Mouse (Mus musculus): ENCODE measurements around the gene Tpk1. TPM values are rescaled to one million over a fixed set of nuclear protein-coding genes. Genes with fewer than 3 reads are reported as not detected.

Gene Tpk1
- total and polyA plus RNA-seq, 2 experiments = 6.2 to 16.7 TPM

- Histone ChIP-seq H3K36me3 (ENCODE audit: control insufficient read depth, insufficient read depth, low read length) (no peaks in the 10 kb centered on the region), H3K27me3 (ENCODE audit: control insufficient read depth, insufficient read depth, low read length) (no peaks in the 10 kb centered on the region), H3K4me3 (ENCODE audit: insufficient read depth, low read depth, low read length) (no peak overlapping the region), H3K27ac (replicated peaks; ENCODE audit: insufficient read depth, low read depth, low read length) (no peak overlapping the region), H3K79me2 (ENCODE audit: control insufficient read depth, insufficient read depth, low read length) (no peaks in the 10 kb centered on the region), H3K4me1 (ENCODE audit: control insufficient read depth, insufficient read depth, low read length) (no peaks in the 10 kb centered on the region; the same call in 1 of the 2 replicates), H3K9ac (ENCODE audit: low read depth, low read length) (no peak overlapping the region)
- no peak for DNase-seq (ENCODE audit: extremely low read depth, low read depth, low spot score)
- no peak for TF ChIP-seq POLR2A (IDR thresholded peaks at IDR 0.05; ENCODE audit: extremely low read depth, insufficient read depth, low read length)
- TF ChIP-seq CTCF (IDR thresholded peaks at IDR 0.05; ENCODE audit: low read depth, low read length) = no peak
- WGBS = 89% methylated on average over 2 of the region's 2 CpGs
Observed at GRCm38 (mm10) chr6:43678689-43679212, 12.7 kb upstream of the Tpk1 start.

GRCm38 (mm10) chr6:43677566-43677965, 11.5 kb upstream of the Tpk1 start:
- no peak for DNase-seq (ENCODE audit: extremely low read depth, low read depth, low spot score)
- Histone ChIP-seq H3K4me1 (ENCODE audit: control insufficient read depth, insufficient read depth, low read length) (no peaks in the 10 kb centered on the region; the same call in 1 of the 2 replicates), H3K9ac (ENCODE audit: low read depth, low read length) (no peak overlapping the region), H3K79me2 (ENCODE audit: control insufficient read depth, insufficient read depth, low read length) (no peaks in the 10 kb centered on the region), H3K36me3 (ENCODE audit: control insufficient read depth, insufficient read depth, low read length) (no peaks in the 10 kb centered on the region), H3K27me3 (ENCODE audit: control insufficient read depth, insufficient read depth, low read length) (no peaks in the 10 kb centered on the region), H3K4me3 (ENCODE audit: insufficient read depth, low read depth, low read length) (no peak overlapping the region), H3K27ac (replicated peaks; ENCODE audit: insufficient read depth, low read depth, low read length) (no peak overlapping the region)
- TF ChIP-seq CTCF (IDR thresholded peaks at IDR 0.05; ENCODE audit: low read depth, low read length) (no peak), POLR2A (IDR thresholded peaks at IDR 0.05; ENCODE audit: extremely low read depth, insufficient read depth, low read length) (no peak)
- 95% methylated on average over 3 of the region's 3 CpGs for WGBS

- no peak for TF ChIP-seq POLR2A (IDR thresholded peaks at IDR 0.05; ENCODE audit: extremely low read depth, insufficient read depth, low read length)
- no peak for TF ChIP-seq CTCF (IDR thresholded peaks at IDR 0.05; ENCODE audit: low read depth, low read length)
Observed at GRCm38 (mm10) chr6:43676139-43676538, 10.1 kb upstream of the Tpk1 start.

GRCm38 (mm10) chr6:43674986-43675760, 9.1 kb upstream of the Tpk1 start:
- no peak overlapping the region for H3K9ac ChIP-seq (ENCODE audit: low read depth, low read length)
- H3K4me3 ChIP-seq (ENCODE audit: insufficient read depth, low read depth, low read length) = no peak overlapping the region
- H3K27me3 ChIP-seq (ENCODE audit: control insufficient read depth, insufficient read depth, low read length) = no peaks in the 10 kb centered on the region
- 62% methylated on average over 3 of the region's 3 CpGs for WGBS
- peak; percentile 15 for DNase-seq (ENCODE audit: extremely low read depth, low read depth, low spot score)
- H3K36me3 ChIP-seq (ENCODE audit: control insufficient read depth, insufficient read depth, low read length) = no peaks in the 10 kb centered on the region
- TF ChIP-seq POLR2A (IDR thresholded peaks at IDR 0.05; ENCODE audit: extremely low read depth, insufficient read depth, low read length) (no peak), CTCF (IDR thresholded peaks at IDR 0.05; ENCODE audit: low read depth, low read length) (no peak)
- H3K27ac ChIP-seq (replicated peaks; ENCODE audit: insufficient read depth, low read depth, low read length) = no peak overlapping the region
- no peaks in the 10 kb centered on the region for H3K4me1 ChIP-seq (ENCODE audit: control insufficient read depth, insufficient read depth, low read length)
- no peaks in the 10 kb centered on the region for H3K79me2 ChIP-seq (ENCODE audit: control insufficient read depth, insufficient read depth, low read length)

More at GRCm38 (mm10) chr6:43676139-43676538, 10.1 kb upstream of the Tpk1 start:
- no peaks in the 10 kb centered on the region for H3K36me3 ChIP-seq (ENCODE audit: control insufficient read depth, insufficient read depth, low read length)
- DNase-seq (ENCODE audit: extremely low read depth, low read depth, low spot score) = no peak
- H3K27ac ChIP-seq (replicated peaks; ENCODE audit: insufficient read depth, low read depth, low read length) = no peak overlapping the region
- H3K9ac ChIP-seq (ENCODE audit: low read depth, low read length) = no peak overlapping the region
- no peaks in the 10 kb centered on the region for H3K27me3 ChIP-seq (ENCODE audit: control insufficient read depth, insufficient read depth, low read length)
- 69% methylated on average over 3 of the region's 3 CpGs for whole genome bisulfite sequencing
- H3K79me2 ChIP-seq (ENCODE audit: control insufficient read depth, insufficient read depth, low read length) = no peaks in the 10 kb centered on the region
- no peak overlapping the region for H3K4me3 ChIP-seq (ENCODE audit: insufficient read depth, low read depth, low read length)
- H3K4me1 ChIP-seq (ENCODE audit: control insufficient read depth, insufficient read depth, low read length) = no peaks in the 10 kb centered on the region

- no peak overlapping the region for H3K9ac ChIP-seq (ENCODE audit: low read depth, low read length)
- no peaks in the 10 kb centered on the region for H3K79me2 ChIP-seq (ENCODE audit: control insufficient read depth, insufficient read depth, low read length)
- TF ChIP-seq CTCF (IDR thresholded peaks at IDR 0.05; ENCODE audit: low read depth, low read length) (no peak), POLR2A (IDR thresholded peaks at IDR 0.05; ENCODE audit: extremely low read depth, insufficient read depth, low read length) (no peak)
- H3K36me3 ChIP-seq (ENCODE audit: control insufficient read depth, insufficient read depth, low read length) = no peaks in the 10 kb centered on the region
- no peak for DNase-seq (ENCODE audit: extremely low read depth, low read depth, low spot score)
- no peaks in the 10 kb centered on the region for H3K27me3 ChIP-seq (ENCODE audit: control insufficient read depth, insufficient read depth, low read length)
- no peaks in the 10 kb centered on the region for H3K4me1 ChIP-seq (ENCODE audit: control insufficient read depth, insufficient read depth, low read length)
- no peak overlapping the region for H3K4me3 ChIP-seq (ENCODE audit: insufficient read depth, low read depth, low read length)
- no peak overlapping the region for H3K27ac ChIP-seq (replicated peaks; ENCODE audit: insufficient read depth, low read depth, low read length)
- 93% methylated on average over 2 of the region's 2 CpGs for WGBS
Observed at GRCm38 (mm10) chr6:43670939-43671338, 4.9 kb upstream of the Tpk1 start.

GRCm38 (mm10) chr6:43667681-43668080, 1.6 kb upstream of the Tpk1 start:
- Histone ChIP-seq H3K36me3 (ENCODE audit: control insufficient read depth, insufficient read depth, low read length) (no peaks in the 10 kb centered on the region), H3K4me1 (ENCODE audit: control insufficient read depth, insufficient read depth, low read length) (no peaks in the 10 kb centered on the region; the same call in 1 of the 2 replicates), H3K27me3 (ENCODE audit: control insufficient read depth, insufficient read depth, low read length) (no peaks in the 10 kb centered on the region), H3K79me2 (ENCODE audit: control insufficient read depth, insufficient read depth, low read length) (no peaks in the 10 kb centered on the region), H3K4me3 (ENCODE audit: insufficient read depth, low read depth, low read length) (no peak overlapping the region), H3K27ac (replicated peaks; ENCODE audit: insufficient read depth, low read depth, low read length) (no peak overlapping the region), H3K9ac (ENCODE audit: low read depth, low read length) (no peak overlapping the region)
- no peak for DNase-seq (ENCODE audit: extremely low read depth, low read depth, low spot score)
- WGBS = 93% methylated on average over 2 of the region's 2 CpGs
- no peak for TF ChIP-seq POLR2A (IDR thresholded peaks at IDR 0.05; ENCODE audit: extremely low read depth, insufficient read depth, low read length)
- no peak for TF ChIP-seq CTCF (IDR thresholded peaks at IDR 0.05; ENCODE audit: low read depth, low read length)
